Mouse (Mus musculus) embryonic facial prominence, embryonic 10.5 days (tissue): ENCODE measurements around the gene Mtg2. TPM values are rescaled to one million over a fixed set of nuclear protein-coding genes. Genes with fewer than 3 reads are reported as not detected.

Experiments
- DNase-seq: peaks from one replicate; pipeline ENCODE4 v3.0.0-alpha.2; 2017; ENCODE audit warnings: low spot score
- H3K27ac ChIP-seq: fragments of 300-500 bp; sonication (generic); replicated peaks from 2 replicates; pipeline ENCODE4 v1.5.1; 2016; ENCODE audit warnings: mild to moderate bottlenecking
- H3K27me3 ChIP-seq: fragments of 300-500 bp; sonication (generic); replicated peaks from 2 replicates; pipeline ENCODE4 v1.6.1; 2016; ENCODE audit warnings: low read depth, mild to moderate bottlenecking; ENCODE audit not compliant: poor library complexity, severe bottlenecking
- H3K36me3 ChIP-seq: fragments of 300-500 bp; sonication (generic); replicated peaks from 2 replicates; pipeline ENCODE4 v1.6.1; 2016; ENCODE audit warnings: mild to moderate bottlenecking, moderate library complexity
- H3K4me1 ChIP-seq: fragments of 300-500 bp; sonication (generic); 2 replicates; pipeline ENCODE4 v1.6.1; 2016
- H3K4me3 ChIP-seq: fragments of 300-500 bp; sonication (generic); 2 replicates; pipeline ENCODE4 v1.5.1; 2016; ENCODE audit warnings: mild to moderate bottlenecking, moderate library complexity
- H3K9me3 ChIP-seq: fragments of 300-500 bp; sonication (generic); 2 replicates; pipeline ENCODE4 v1.6.1; 2016; ENCODE audit warnings: mild to moderate bottlenecking
- WGBS: fragments of 180-500 bp; shearing (Covaris S2); methylation state at CpG from one replicate; pipeline ENCODE4 v1.1.7; 2016; 5-methylcytosine and 5-hydroxymethylcytosine counted together
- polyA plus RNA-seq: library from polyadenylated mRNA; unstranded; fragments of >200 nt; fragmentation: Nextera tagmentation; extraction: Ambion mirVana; gene quantifications from 2 replicates; pipeline ENCODE4 v1.2.1, GENCODE M21; 2016

The Mtg2 gene
- polyA plus RNA-seq, 1 experiment from 2014 or later = 33.0 TPM

DNA sequence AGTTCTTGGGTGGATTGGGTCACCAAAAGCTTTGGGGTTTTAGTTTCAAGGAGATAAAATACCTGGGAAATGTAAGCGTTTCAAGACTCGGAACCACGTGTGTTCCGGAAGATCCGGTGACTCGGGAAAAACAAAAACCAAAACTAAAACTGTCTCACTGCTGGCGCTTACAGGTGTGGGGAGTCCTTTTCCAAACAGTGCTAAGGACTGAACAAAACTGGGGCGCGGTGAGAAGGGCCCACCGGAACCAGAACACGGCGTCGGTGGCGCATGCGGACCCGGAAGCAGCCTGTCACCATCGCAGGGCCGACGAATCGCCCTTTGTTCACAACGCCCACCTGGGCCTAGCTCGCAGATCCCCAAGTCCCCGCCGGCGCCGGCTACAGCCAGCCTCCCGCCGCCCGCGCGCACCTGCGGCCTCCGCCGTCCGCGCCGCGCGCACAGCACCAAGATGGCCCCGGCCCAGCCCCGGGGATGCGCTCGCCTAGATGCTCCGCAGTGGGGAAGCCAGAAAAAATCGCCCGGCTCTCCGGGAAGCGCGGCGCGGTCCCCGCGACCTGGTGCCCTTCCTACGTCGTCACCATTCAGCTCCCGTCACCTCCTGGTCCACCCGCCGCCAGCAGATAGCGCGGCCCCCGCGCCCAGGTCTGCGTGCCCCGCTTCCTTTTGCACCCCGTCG lies 28.7 kb upstream of the Mtg2 start:
- peak; percentile 67 for DNase-seq
- H3K27me3 ChIP-seq = 0 out of 2 replicates have a peak, but pooled peaks cover 8% of the 10 kb centered on the region
- WGBS = under 1% methylated on average over 66 of the region's 66 CpGs
- H3K36me3 ChIP-seq = peaks cover 47% of the 10 kb centered on the region
- peaks cover 39% of the 10 kb centered on the region for H3K4me1 ChIP-seq
- peak overlapping the region; percentile 98 for H3K27ac ChIP-seq
- H3K9me3 ChIP-seq = no peaks in the 10 kb centered on the region
- H3K4me3 ChIP-seq = peak overlapping the region; percentile 91

DNA sequence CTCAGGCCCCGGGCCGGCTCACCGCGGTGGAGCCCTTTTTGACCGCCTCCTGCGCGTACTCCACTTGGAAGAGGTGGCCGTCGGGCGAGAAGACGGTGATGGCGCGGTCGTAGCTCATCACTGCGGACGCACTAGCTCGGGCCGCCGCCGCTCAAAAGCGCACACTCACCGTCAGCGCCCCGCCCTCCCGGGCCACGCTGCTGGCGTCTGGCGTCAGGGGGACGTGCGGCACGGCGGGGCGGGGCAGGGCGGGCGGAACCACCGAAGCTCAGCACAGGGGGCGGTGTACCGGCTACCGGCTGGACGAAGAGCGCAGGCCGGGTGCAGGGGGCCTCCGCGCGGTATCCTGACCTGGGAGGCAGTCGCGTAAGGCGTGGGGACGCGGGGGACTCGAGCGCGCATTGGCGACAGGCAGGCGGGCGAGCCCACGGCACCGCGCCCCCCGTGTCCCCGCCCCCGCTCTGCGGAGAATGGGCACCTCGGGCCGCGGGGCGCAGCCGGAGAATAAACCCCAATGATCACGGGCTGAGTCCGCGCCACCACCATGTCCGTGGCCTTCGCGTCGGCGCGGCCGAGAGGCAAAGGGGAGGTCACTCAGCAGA lies 28.0 kb upstream of the Mtg2 start, which contains the start of the genes Psma7 and Ss18l1:
Gene Psma7 (minus strand): TSS at position 178 of the 602 bp plus-strand sequence.
Gene Ss18l1 (plus strand): TSS at position 254 of the 602 bp plus-strand sequence.
- Histone ChIP-seq H3K36me3 (peaks cover 46% of the 10 kb centered on the region), H3K4me1 (peaks cover 39% of the 10 kb centered on the region), H3K9me3 (no peaks in the 10 kb centered on the region), H3K4me3 (peak within 1 kb of the TSS; percentile 91), H3K27me3 (0 out of 2 replicates have a peak, but pooled peaks cover 8% of the 10 kb centered on the region), H3K27ac (peak within 1 kb of the TSS; percentile 98)
- peak; percentile 95 for DNase-seq
- WGBS = under 1% methylated on average over 78 of the region's 78 CpGs

DNA sequence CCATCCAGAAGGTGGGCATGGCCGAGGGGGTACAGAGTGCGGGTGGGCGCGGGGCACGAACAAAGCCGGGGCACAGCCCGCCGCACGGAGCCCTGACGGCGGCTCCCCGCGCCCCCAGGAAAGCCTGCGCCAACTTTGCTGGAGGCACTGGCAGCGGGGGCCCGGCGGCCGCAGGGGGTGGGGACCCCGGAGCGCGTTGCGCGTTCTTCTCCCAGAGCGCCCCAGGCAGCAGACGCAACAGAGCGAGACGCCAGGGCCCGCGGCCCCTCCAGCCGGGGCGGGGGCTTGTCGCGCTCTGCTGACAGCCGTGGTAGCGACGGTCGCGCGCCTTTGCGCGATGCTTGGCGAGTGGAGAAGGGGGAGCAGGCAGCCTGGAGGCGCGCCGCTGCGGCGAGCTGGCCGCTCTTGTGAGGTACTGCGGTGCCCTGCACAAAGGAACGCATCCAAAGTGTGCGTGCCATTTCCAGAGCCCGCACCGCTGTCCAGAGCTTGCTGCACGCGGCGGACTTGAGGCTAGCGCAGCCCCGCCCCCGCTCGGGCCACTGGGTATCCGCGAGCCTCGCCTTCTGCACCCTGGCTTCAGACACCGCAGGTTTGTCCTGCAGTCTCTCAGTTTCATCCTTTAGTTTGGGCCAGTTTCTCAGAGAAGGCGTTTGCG lies 27.4 kb upstream of the Mtg2 start:
- DNase-seq = peak; percentile 80
- peak overlapping the region; percentile 91 for H3K4me3 ChIP-seq
- H3K27ac ChIP-seq = peak overlapping the region; percentile 98
- H3K9me3 ChIP-seq = no peaks in the 10 kb centered on the region
- under 1% methylated on average over 66 of the region's 66 CpGs for WGBS
- 0 out of 2 replicates have a peak, but pooled peaks cover 8% of the 10 kb centered on the region for H3K27me3 ChIP-seq
- H3K36me3 ChIP-seq = peaks cover 46% of the 10 kb centered on the region
- H3K4me1 ChIP-seq = peaks cover 39% of the 10 kb centered on the region

DNA sequence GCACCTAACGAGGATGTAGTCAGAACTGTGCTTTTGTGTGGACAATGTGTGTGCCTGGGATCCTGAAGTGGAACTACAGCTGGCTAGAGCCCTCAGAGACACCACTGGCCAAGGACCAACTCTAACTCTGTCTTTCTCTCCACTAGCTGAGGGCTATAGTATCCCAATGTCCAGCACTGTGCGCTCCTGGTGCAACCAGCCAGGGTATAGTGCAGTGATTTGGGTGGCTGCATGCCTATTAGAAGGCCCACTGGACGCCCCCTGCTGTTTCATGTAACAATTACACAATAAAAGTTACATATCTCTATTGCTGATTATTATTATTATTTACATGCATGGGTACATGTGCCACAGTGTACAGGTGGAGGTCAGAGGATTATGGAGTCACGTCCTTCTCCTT lies 25.1 kb upstream of the Mtg2 start:
- peaks cover 33% of the 10 kb centered on the region for H3K4me1 ChIP-seq
- H3K36me3 ChIP-seq = peaks cover 30% of the 10 kb centered on the region
- no peak overlapping the region for H3K4me3 ChIP-seq
- DNase-seq = peak; percentile 48
- 0 out of 2 replicates have a peak, but pooled peaks cover 8% of the 10 kb centered on the region for H3K27me3 ChIP-seq
- no peaks in the 10 kb centered on the region for H3K9me3 ChIP-seq
- WGBS = 58% methylated on average over 4 of the region's 4 CpGs
- no peak overlapping the region for H3K27ac ChIP-seq

DNA sequence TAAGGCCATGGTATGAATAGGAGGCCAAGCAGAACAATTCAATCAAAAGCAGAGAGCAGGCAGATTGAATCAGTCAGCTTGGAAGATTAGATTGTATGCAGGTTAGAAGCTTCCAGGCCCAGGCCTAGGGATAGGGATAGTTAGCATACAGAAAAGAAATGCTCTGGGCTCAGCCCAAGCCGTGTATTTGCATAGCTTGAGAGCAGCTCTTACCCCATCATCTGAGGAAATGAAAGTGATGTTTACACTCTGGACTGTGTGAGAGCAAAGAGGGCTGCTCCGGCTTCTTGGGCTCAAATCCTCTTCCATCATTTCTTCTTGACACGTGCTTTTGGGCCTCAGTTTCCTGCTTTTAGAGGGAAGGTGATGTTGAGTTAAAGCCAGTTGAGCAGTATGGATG lies 22.8 kb upstream of the Mtg2 start:
- DNase-seq = no peak
- no peak overlapping the region for H3K27ac ChIP-seq
- 91% methylated on average over 3 of the region's 3 CpGs for WGBS
- H3K36me3 ChIP-seq = peaks cover 30% of the 10 kb centered on the region
- H3K9me3 ChIP-seq = no peaks in the 10 kb centered on the region
- H3K4me1 ChIP-seq = peaks cover 34% of the 10 kb centered on the region
- H3K27me3 ChIP-seq = 0 out of 2 replicates have a peak, but pooled peaks cover 8% of the 10 kb centered on the region
- H3K4me3 ChIP-seq = no peak overlapping the region

DNA sequence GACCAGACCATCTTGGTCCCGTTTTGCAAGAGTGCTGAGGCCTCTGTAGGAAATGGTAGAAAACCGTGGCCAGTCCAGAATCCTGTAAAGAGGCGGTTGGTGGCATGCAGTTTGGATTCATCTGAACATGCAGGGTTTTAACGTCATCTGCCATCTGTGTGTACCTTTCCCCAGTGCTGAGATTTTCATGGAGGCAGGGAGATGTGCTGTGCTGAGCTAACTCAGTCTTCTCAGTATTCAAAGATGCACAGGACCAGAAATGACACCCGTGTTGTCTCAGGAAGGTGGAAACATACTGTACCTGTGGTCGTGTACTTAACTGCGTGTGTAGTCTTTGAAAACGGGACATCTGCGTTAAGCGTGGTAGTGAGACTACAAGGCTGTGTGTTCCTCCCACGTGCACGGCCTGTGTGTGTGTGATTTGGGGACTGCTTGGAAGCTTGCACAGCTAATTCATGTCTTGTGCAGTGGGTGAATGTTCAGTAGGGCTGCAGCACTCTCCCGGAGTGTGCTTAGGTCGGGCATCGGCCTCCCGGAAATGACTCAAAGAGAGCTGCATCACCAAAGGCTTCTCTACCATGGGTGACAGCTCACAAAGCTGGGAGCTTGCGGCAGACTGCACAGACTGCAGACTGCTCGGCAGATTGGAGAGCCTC lies 22.3 kb upstream of the Mtg2 start:
- H3K4me1 ChIP-seq = peaks cover 34% of the 10 kb centered on the region
- H3K27ac ChIP-seq = no peak overlapping the region
- H3K27me3 ChIP-seq = 0 out of 2 replicates have a peak, but pooled peaks cover 8% of the 10 kb centered on the region
- WGBS = 94% methylated on average over 18 of the region's 18 CpGs
- DNase-seq = no peak
- no peaks in the 10 kb centered on the region for H3K9me3 ChIP-seq
- peaks cover 35% of the 10 kb centered on the region for H3K36me3 ChIP-seq
- no peak overlapping the region for H3K4me3 ChIP-seq

DNA sequence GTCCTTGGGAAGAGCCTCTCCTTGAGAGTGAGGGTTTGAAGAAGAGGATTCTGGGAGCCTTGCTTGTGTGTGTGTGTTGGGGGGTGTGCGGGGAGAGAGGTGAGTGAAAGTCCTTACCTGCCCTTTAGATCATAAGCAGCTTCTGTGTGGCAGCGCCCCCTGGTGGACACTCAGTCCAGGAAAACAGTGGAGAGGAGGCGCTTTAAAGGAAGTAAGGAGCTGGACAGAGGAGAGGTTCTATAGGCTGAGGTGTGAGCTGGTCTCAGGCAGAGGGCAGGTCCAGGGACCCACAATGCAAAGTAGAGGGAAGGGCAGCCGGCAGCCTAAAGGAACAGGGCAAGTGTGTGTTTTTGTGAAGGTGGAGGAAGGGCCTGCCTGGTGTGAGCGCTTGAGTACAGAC lies 19.4 kb upstream of the Mtg2 start:
- Histone ChIP-seq H3K27me3 (no peaks in the 10 kb centered on the region), H3K4me1 (peaks cover 13% of the 10 kb centered on the region), H3K9me3 (no peaks in the 10 kb centered on the region), H3K36me3 (peaks cover 62% of the 10 kb centered on the region), H3K4me3 (no peak overlapping the region), H3K27ac (no peak overlapping the region)
- DNase-seq = peak; percentile 85
- 25% methylated on average over 5 of the region's 5 CpGs for WGBS

DNA sequence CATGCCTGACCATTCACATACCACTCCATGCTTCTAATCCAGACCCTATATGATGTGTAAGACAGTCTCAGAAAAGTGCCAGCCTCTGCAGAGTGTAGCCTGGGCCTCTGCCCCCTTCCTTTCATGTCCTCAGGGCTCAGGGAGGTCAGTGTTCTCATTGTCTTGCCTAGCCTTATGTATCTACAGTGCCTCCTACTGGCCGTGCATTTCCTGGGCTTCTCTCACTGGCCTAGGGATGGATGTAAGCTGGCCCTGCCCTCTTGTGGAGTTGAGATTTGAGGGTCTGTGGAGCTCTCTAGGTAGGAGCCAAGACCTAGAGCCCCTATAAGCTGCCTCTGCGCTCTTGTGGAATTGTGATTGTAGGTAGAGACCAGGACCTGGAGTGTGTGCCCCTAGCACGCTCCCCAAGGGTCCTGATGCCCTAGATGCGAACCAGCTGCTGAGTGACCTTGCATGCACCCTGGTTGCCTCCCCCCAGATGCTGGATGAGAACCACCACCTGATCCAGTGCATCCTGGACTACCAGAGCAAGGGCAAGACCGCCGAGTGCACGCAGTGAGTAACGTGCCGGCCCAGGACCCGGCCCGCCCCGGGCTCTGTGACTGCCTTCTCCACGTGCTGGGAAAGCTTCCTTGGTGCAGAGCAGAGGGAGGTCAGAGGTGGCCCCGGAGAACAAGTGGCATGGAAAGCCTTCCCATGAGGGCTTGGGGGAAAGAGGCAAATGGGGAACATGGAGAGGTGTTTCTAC lies 18.2 kb upstream of the Mtg2 start:
- Histone ChIP-seq H3K36me3 (peaks cover 63% of the 10 kb centered on the region), H3K4me1 (peaks cover 13% of the 10 kb centered on the region), H3K9me3 (no peaks in the 10 kb centered on the region), H3K4me3 (no peak overlapping the region), H3K27me3 (no peaks in the 10 kb centered on the region), H3K27ac (no peak overlapping the region)
- WGBS = 87% methylated on average over 14 of the region's 14 CpGs
- DNase-seq = no peak

DNA sequence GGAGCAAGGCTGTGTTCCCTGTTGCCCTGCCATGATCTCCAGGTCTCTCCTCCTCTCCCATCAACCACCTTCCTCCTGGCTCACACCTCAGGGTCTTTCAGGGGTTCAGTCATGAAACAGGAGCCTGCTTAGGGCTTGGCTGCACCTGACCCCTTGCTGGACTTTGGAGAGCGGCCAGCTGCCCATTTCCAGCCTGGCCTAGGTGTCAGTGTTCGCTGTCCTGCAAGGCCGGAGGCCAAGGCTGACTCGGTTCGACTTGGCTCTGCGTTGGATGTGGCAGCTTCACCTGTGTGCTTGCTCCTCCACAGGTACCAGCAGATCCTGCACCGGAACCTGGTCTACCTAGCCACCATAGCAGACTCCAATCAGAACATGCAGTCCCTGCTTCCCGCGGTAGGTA lies 17.4 kb upstream of the Mtg2 start:
- Histone ChIP-seq H3K4me1 (peaks cover 13% of the 10 kb centered on the region), H3K36me3 (peaks cover 63% of the 10 kb centered on the region), H3K27ac (no peak overlapping the region), H3K27me3 (no peaks in the 10 kb centered on the region), H3K9me3 (no peaks in the 10 kb centered on the region), H3K4me3 (no peak overlapping the region)
- DNase-seq = no peak
- 92% methylated on average over 9 of the region's 9 CpGs for WGBS

DNA sequence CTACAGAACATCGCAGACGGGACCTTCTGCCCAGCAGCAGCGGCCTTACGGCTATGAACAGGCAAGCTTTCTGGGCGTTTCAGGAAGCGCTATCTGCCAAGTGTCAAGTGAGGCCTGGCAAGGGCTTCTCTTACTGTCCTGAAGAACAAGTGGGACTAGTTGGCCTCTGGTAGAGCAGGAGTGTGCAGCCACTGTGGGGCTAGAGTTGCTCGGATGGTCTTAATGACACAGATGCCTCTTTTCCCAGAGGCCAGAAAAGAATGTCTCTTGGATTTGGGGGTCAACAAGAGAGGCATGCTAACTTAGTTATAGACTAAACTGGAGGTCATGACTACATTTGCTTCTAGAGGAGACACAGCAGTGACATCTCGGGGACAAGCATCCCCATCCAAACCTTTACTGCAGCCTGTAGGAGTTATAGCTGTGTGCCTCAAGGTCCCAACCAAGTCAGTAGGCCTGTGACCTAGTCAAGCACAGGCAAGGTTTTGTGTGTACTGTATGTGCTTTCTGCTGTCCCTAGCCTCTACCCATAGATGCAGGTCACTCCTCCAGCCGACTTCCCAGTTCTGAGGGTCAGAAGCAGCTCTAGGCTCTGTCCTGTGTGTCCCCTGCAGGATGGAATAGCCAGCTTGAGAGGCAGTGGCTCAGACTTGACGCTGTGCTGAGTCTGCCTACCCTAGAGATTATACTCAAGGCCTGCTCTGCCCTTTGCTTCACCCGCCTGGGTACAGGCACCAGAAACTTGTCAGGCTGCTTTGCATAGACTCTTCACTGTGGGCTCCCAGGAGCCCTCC lies 6.9 kb upstream of the Mtg2 start:
- peaks cover 15% of the 10 kb centered on the region for H3K9me3 ChIP-seq
- H3K27ac ChIP-seq = no peak overlapping the region
- H3K36me3 ChIP-seq = peaks cover 86% of the 10 kb centered on the region
- WGBS = 95% methylated on average over 11 of the region's 11 CpGs
- no peaks in the 10 kb centered on the region for H3K4me1 ChIP-seq
- no peak for DNase-seq
- H3K4me3 ChIP-seq = no peak overlapping the region
- no peaks in the 10 kb centered on the region for H3K27me3 ChIP-seq

DNA sequence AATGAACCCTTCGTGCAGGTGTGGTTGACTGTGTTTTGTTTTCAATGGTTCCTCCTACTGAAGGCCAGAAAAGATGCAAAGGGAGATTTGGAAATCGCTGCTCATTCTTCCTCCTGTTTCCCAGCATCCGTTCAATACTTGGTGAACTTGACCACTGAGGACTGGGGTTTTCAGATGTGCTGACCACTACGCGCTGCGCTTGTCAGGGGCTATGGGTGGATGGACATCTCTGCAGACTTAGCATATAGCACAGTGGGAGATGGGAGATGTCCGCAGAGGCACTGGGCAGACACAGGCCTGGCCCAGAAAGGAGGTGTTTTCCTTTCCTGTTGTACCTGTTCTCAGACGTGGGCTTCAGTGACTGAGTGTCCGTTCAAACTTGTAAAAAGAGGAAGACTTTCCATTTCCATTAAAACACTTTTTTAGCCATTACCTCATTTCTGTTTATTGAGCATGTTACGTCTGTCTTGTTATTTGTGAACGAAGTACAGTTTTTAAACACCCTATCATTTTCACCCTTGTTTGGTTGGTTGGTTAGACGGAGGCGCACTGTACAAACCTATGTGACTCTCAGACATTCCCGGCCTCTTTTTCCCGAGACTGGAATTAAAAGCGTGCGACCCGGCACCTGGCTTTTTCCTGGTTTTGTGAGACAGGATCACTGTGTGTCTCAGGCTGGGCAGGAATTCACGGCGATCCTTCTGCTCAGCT lies 463 bp upstream of the Mtg2 start:
- Histone ChIP-seq H3K27me3 (no peaks in the 10 kb centered on the region), H3K4me1 (peaks cover 14% of the 10 kb centered on the region), H3K27ac (peak overlapping the region; percentile 88), H3K4me3 (peak overlapping the region; percentile 85), H3K9me3 (peaks cover 6% of the 10 kb centered on the region), H3K36me3 (peaks cover 53% of the 10 kb centered on the region)
- DNase-seq = no peak
- WGBS = 35% methylated on average over 20 of the region's 20 CpGs
